Mouse (Mus musculus) neural tube, embryonic 13.5 days (tissue): ENCODE measurements around the gene Arfgap2. TPM values are rescaled to one million over a fixed set of nuclear protein-coding genes. Genes with fewer than 3 reads are reported as not detected.

ENCODE experiments used
- ATAC-seq: fragments of 200-750 bp; cut with Nextera tagmentation; 2 replicates; pipeline ENCODE4 v1.8.0; 2017; ENCODE audit warnings: low read depth, mild to moderate bottlenecking, moderate TSS enrichment, moderate library complexity
- H3K27ac ChIP-seq: fragments of 300-500 bp; sonication (generic); replicated peaks from 2 replicates; pipeline ENCODE4 v1.5.1; 2015; ENCODE audit warnings: moderate library complexity, mild to moderate bottlenecking, inconsistent platforms
- H3K27me3 ChIP-seq: fragments of 300-500 bp; sonication (generic); 2 replicates; pipeline ENCODE4 v1.6.1; 2015; ENCODE audit warnings: mild to moderate bottlenecking, inconsistent platforms
- H3K36me3 ChIP-seq: fragments of 300-500 bp; sonication (generic); 2 replicates; pipeline ENCODE4 v1.6.1; 2015; ENCODE audit warnings: mild to moderate bottlenecking, inconsistent platforms
- H3K4me1 ChIP-seq: fragments of 300-500 bp; sonication (generic); replicated peaks from 2 replicates; pipeline ENCODE4 v1.6.1; 2015; ENCODE audit warnings: inconsistent platforms
- H3K4me2 ChIP-seq: fragments of 300-500 bp; sonication (generic); 2 replicates; pipeline ENCODE4 v1.6.1; 2015; ENCODE audit warnings: inconsistent platforms, mild to moderate bottlenecking, moderate library complexity
- H3K4me3 ChIP-seq: fragments of 300-500 bp; sonication (generic); 2 replicates; pipeline ENCODE4 v1.5.1; 2015; ENCODE audit warnings: mild to moderate bottlenecking, inconsistent platforms
- H3K9ac ChIP-seq: fragments of 300-500 bp; sonication (generic); 2 replicates; pipeline ENCODE4 v1.6.1; 2015; ENCODE audit warnings: moderate library complexity, mild to moderate bottlenecking, inconsistent platforms
- H3K9me3 ChIP-seq: fragments of 300-500 bp; sonication (generic); 2 replicates; pipeline ENCODE4 v1.6.1; 2016; ENCODE audit warnings: inconsistent platforms
- WGBS: fragments of 180-500 bp; shearing (Covaris S2); methylation state at CpG from one replicate; pipeline ENCODE4 v1.1.7; 2015; 5-methylcytosine and 5-hydroxymethylcytosine counted together
- polyA plus RNA-seq: library from polyadenylated mRNA; unstranded; fragments of >200 nt; fragmentation: Nextera tagmentation; extraction: Ambion mirVana; gene quantifications from 2 replicates; pipeline ENCODE4 v1.2.1, GENCODE M21; 2015

Arfgap2 gene
- polyA plus RNA-seq, 1 experiment from 2014 or later = 67.0 TPM

- 76% methylated on average over 4 of the region's 4 CpGs for WGBS
- no peak for ATAC-seq
- no peak overlapping the region for H3K9ac ChIP-seq
These were observed 12.8 kb upstream of the Arfgap2 start for GRCm38 (mm10) chr2:91252001-91252400.

GRCm38 (mm10) chr2:91252512-91252911 is 12.3 kb upstream of the Arfgap2 start:
- WGBS = 63% methylated on average over 4 of the region's 4 CpGs
- H3K27ac ChIP-seq = no peak overlapping the region
- ATAC-seq = no peak
- peaks cover 36% of the 10 kb centered on the region for H3K27me3 ChIP-seq
- H3K9ac ChIP-seq = no peak overlapping the region
- H3K9me3 ChIP-seq = no peaks in the 10 kb centered on the region
- H3K4me1 ChIP-seq = peaks cover 33% of the 10 kb centered on the region
- H3K36me3 ChIP-seq = no peaks in the 10 kb centered on the region
- H3K4me3 ChIP-seq = no peak overlapping the region
- no peak overlapping the region for H3K4me2 ChIP-seq

More at GRCm38 (mm10) chr2:91252001-91252400, 12.8 kb upstream of the Arfgap2 start:
- peaks cover 31% of the 10 kb centered on the region for H3K27me3 ChIP-seq
- H3K9me3 ChIP-seq = no peaks in the 10 kb centered on the region
- no peak overlapping the region for H3K4me2 ChIP-seq
- H3K4me1 ChIP-seq = peaks cover 28% of the 10 kb centered on the region
- no peak overlapping the region for H3K27ac ChIP-seq
- H3K36me3 ChIP-seq = no peaks in the 10 kb centered on the region
- H3K4me3 ChIP-seq = no peak overlapping the region

- no peak for ATAC-seq
- Histone ChIP-seq H3K27ac (no peak overlapping the region), H3K4me3 (no peak overlapping the region), H3K9ac (no peak overlapping the region), H3K4me1 (peaks cover 46% of the 10 kb centered on the region), H3K36me3 (no peaks in the 10 kb centered on the region), H3K9me3 (no peaks in the 10 kb centered on the region), H3K27me3 (peaks cover 42% of the 10 kb centered on the region), H3K4me2 (peak overlapping the region; percentile 98)
- 21% methylated on average over 8 of the region's 8 CpGs for WGBS
These were observed 9.9 kb upstream of the Arfgap2 start for GRCm38 (mm10) chr2:91254725-91255380.

- no peak within 1 kb of the TSS for H3K27ac ChIP-seq
These were observed 9.1 kb upstream of the Arfgap2 start, which contains the start of gene Pacsin3 for GRCm38 (mm10) chr2:91255661-91256150. Gene Pacsin3 (plus strand): TSS chr2:91255954.

GRCm38 (mm10) chr2:91256256-91257125 is 8.3 kb upstream of the Arfgap2 start:
- under 1% methylated on average over 52 of the region's 52 CpGs for WGBS
- Histone ChIP-seq H3K9ac (peak overlapping the region; percentile 65), H3K4me3 (peak overlapping the region; percentile 50), H3K27ac (peak overlapping the region; percentile 33), H3K4me2 (peak overlapping the region; percentile 98), H3K9me3 (no peaks in the 10 kb centered on the region), H3K4me1 (peaks cover 46% of the 10 kb centered on the region), H3K36me3 (no peaks in the 10 kb centered on the region), H3K27me3 (peaks cover 42% of the 10 kb centered on the region)
- peak; percentile 60; the same call in 1 of the 2 replicates for ATAC-seq

More at GRCm38 (mm10) chr2:91255661-91256150, 9.1 kb upstream of the Arfgap2 start, which contains the start of gene Pacsin3:
- Histone ChIP-seq H3K9me3 (no peaks in the 10 kb centered on the region), H3K27me3 (peaks cover 42% of the 10 kb centered on the region), H3K36me3 (no peaks in the 10 kb centered on the region), H3K4me1 (peaks cover 46% of the 10 kb centered on the region), H3K4me3 (peak within 1 kb of the TSS; percentile 50), H3K9ac (peak within 1 kb of the TSS; percentile 65), H3K4me2 (peak within 1 kb of the TSS; percentile 98)
- WGBS = under 1% methylated on average over 27 of the region's 27 CpGs
- ATAC-seq = peak; percentile 9; the same call in 1 of the 2 replicates

- 2% methylated on average over 22 of the region's 22 CpGs for WGBS
- Histone ChIP-seq H3K9me3 (no peaks in the 10 kb centered on the region), H3K4me2 (peak overlapping the region; percentile 98), H3K27ac (peak overlapping the region; percentile 33), H3K9ac (peak overlapping the region; percentile 65), H3K27me3 (peaks cover 42% of the 10 kb centered on the region), H3K4me3 (peak overlapping the region; percentile 50), H3K36me3 (no peaks in the 10 kb centered on the region), H3K4me1 (peaks cover 46% of the 10 kb centered on the region)
- peak; percentile 66 for ATAC-seq
These were observed 7.4 kb upstream of the Arfgap2 start for GRCm38 (mm10) chr2:91257126-91257980.

- Histone ChIP-seq H3K27me3 (peaks cover 42% of the 10 kb centered on the region), H3K4me2 (peak overlapping the region; percentile 98), H3K9me3 (no peaks in the 10 kb centered on the region), H3K4me3 (peak overlapping the region; percentile 50), H3K9ac (peak overlapping the region; percentile 65), H3K4me1 (peaks cover 46% of the 10 kb centered on the region), H3K27ac (peak overlapping the region; percentile 33; the same call in 1 of the 2 replicates), H3K36me3 (no peaks in the 10 kb centered on the region)
- 56% methylated on average over 5 of the region's 5 CpGs for WGBS
- peak; percentile 41 for ATAC-seq
These were observed 6.7 kb upstream of the Arfgap2 start for GRCm38 (mm10) chr2:91258054-91258453.

GRCm38 (mm10) chr2:91258830-91259229 is 5.9 kb upstream of the Arfgap2 start:
- H3K27ac ChIP-seq = no peak overlapping the region
- H3K9me3 ChIP-seq = no peaks in the 10 kb centered on the region
- H3K9ac ChIP-seq = no peak overlapping the region
- peak overlapping the region; percentile 98; the same call in 1 of the 2 replicates for H3K4me2 ChIP-seq
- WGBS = 74% methylated on average over 1 of the region's 1 CpGs
- ATAC-seq = no peak
- peaks cover 46% of the 10 kb centered on the region for H3K4me1 ChIP-seq
- H3K4me3 ChIP-seq = no peak overlapping the region
- peaks cover 39% of the 10 kb centered on the region for H3K27me3 ChIP-seq
- no peaks in the 10 kb centered on the region for H3K36me3 ChIP-seq

GRCm38 (mm10) chr2:91259493-91259892 is 5.3 kb upstream of the Arfgap2 start:
- Histone ChIP-seq H3K4me3 (no peak overlapping the region), H3K4me1 (peaks cover 49% of the 10 kb centered on the region), H3K27me3 (peaks cover 33% of the 10 kb centered on the region), H3K36me3 (no peaks in the 10 kb centered on the region), H3K4me2 (no peak overlapping the region), H3K27ac (no peak overlapping the region), H3K9me3 (no peaks in the 10 kb centered on the region), H3K9ac (no peak overlapping the region)
- ATAC-seq = no peak
- WGBS = 95% methylated on average over 1 of the region's 1 CpGs

GRCm38 (mm10) chr2:91263692-91264660 is 798 bp upstream of the Arfgap2 start:
- Histone ChIP-seq H3K27ac (peak overlapping the region; percentile 95), H3K4me1 (peaks cover 20% of the 10 kb centered on the region), H3K9me3 (no peaks in the 10 kb centered on the region), H3K9ac (peak overlapping the region; percentile 67), H3K36me3 (peaks cover 25% of the 10 kb centered on the region), H3K27me3 (no peaks in the 10 kb centered on the region), H3K4me3 (peak overlapping the region; percentile 82), H3K4me2 (peak overlapping the region; percentile 83)
- 85% methylated on average over 17 of the region's 17 CpGs for WGBS
- no peak for ATAC-seq
